Mouse (Mus musculus): Measurements from ENCODE around the gene Lysmd1. TPM values are rescaled to one million over a fixed set of nuclear protein-coding genes. Genes with fewer than 3 reads are reported as not detected.

Lysmd1 gene
- polyA plus RNA-seq, 1 experiment, result 27.4 TPM

DNA sequence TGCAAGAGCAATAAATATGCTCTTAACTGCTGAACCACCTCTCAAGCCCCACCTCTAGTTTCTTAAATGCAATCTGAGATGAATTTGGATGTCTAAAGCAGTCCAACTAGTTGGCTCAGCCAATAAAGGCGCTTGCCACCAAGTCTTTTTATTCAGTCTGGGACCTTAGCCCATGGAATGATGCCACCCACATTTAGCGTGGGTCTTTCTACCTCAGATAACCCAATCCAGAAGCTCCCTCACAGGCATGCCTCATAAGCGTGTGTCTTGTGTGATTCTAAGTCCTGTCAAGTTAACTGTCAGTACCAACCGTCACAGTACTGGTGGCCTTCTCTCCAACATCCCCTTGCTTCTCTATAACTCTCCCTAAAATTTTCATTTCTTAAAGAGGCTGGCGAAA, 45.1 kb downstream of the Lysmd1 start:
- DNase-seq (ENCODE audit: low read depth), result no peak
- TF ChIP-seq CTCF (IDR thresholded peaks at IDR 0.05; ENCODE audit: borderline replicate concordance, extremely low read depth, insufficient read depth, insufficient read length), result no peak
- no peak for TF ChIP-seq POLR2A (IDR thresholded peaks at IDR 0.05; ENCODE audit: borderline replicate concordance, extremely low read depth, insufficient read depth, insufficient read length, poor library complexity, severe bottlenecking)

DNA sequence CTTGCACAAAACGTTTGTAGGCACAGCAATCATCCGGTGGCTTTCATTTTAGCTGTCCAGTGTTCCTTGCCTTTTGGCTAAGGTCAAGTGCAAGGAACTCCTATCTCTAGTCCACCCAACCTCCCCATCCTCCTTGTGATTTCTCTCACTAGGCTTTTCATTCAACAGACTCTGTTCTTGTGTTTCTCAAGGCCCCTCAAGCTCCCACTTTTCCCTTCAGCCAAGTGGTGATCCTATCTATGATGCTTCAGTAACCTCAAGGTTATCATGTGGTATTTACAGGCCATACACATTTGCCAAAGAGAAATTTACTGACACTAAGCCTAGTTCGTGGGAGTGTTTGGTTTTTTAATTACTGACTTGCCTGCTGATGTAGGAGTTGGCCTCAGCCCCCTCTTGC, 46.0 kb downstream of the Lysmd1 start:
- no peak for DNase-seq (ENCODE audit: low read depth)
- no peak for TF ChIP-seq POLR2A (IDR thresholded peaks at IDR 0.05; ENCODE audit: borderline replicate concordance, extremely low read depth, insufficient read depth, insufficient read length, poor library complexity, severe bottlenecking)
- TF ChIP-seq CTCF (IDR thresholded peaks at IDR 0.05; ENCODE audit: borderline replicate concordance, extremely low read depth, insufficient read depth, insufficient read length), result no peak

- DNase-seq (ENCODE audit: low read depth), result no peak
- no peak for TF ChIP-seq CTCF (IDR thresholded peaks at IDR 0.05; ENCODE audit: borderline replicate concordance, extremely low read depth, insufficient read depth, insufficient read length)
- no peak for TF ChIP-seq POLR2A (IDR thresholded peaks at IDR 0.05; ENCODE audit: borderline replicate concordance, extremely low read depth, insufficient read depth, insufficient read length, poor library complexity, severe bottlenecking)
Measured at GRCm38 (mm10) chr3:95181841-95182240, 48.0 kb downstream of the Lysmd1 start.

- DNase-seq (ENCODE audit: low read depth), result no peak
- no peak for TF ChIP-seq POLR2A (IDR thresholded peaks at IDR 0.05; ENCODE audit: borderline replicate concordance, extremely low read depth, insufficient read depth, insufficient read length, poor library complexity, severe bottlenecking)
- no peak for TF ChIP-seq CTCF (IDR thresholded peaks at IDR 0.05; ENCODE audit: borderline replicate concordance, extremely low read depth, insufficient read depth, insufficient read length)
Measured at GRCm38 (mm10) chr3:95184796-95185577, 51.1 kb downstream of the Lysmd1 start.

- TF ChIP-seq POLR2A (IDR thresholded peaks at IDR 0.05; ENCODE audit: borderline replicate concordance, extremely low read depth, insufficient read depth, insufficient read length, poor library complexity, severe bottlenecking), result no peak
- TF ChIP-seq CTCF (IDR thresholded peaks at IDR 0.05; ENCODE audit: borderline replicate concordance, extremely low read depth, insufficient read depth, insufficient read length), result no peak
- DNase-seq (ENCODE audit: low read depth), result no peak
Measured at GRCm38 (mm10) chr3:95186100-95186499, 52.2 kb downstream of the Lysmd1 start.

DNA sequence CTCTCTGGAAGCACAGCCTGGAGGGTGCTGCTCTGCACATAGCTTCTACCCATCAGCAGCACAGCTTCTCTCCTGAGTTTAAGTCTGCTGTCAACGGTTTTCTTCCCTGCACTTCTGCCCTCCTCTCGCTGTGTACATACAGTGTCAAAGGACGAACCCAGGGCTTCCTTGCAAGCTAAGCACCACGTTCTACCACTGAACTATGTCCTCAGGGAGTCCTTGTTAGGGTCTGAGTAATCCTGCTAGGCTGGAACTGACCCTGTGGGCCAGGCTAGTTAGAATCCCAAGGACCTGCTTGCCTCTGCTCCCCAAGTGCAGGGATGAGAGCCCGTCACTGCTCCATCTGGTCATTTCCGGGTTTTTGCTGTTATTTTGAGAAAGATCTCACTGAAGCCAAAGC, 53.0 kb downstream of the Lysmd1 start:
- no peak for DNase-seq (ENCODE audit: low read depth)
- TF ChIP-seq CTCF (IDR thresholded peaks at IDR 0.05; ENCODE audit: borderline replicate concordance, extremely low read depth, insufficient read depth, insufficient read length) (no peak), POLR2A (IDR thresholded peaks at IDR 0.05; ENCODE audit: borderline replicate concordance, extremely low read depth, insufficient read depth, insufficient read length, poor library complexity, severe bottlenecking) (no peak)

Other genes starting within 250 kb of the Lysmd1 start
- 353 and 477 TPM in 2 replicates for gene Psmb4, start 247.1 kb upstream of the Lysmd1 start, polyA plus RNA-seq (2012; rRNA removed)
- 9.7 and 10.6 TPM in 2 replicates for gene Selenbp1, start 201.0 kb upstream of the Lysmd1 start, polyA plus RNA-seq (2012; rRNA removed)
- 26.1 and 29.6 TPM in 2 replicates for gene Rfx5, start 180.0 kb upstream of the Lysmd1 start, polyA plus RNA-seq (2012; rRNA removed)
- 53.9 and 59.5 TPM in 2 replicates for gene Pi4kb, start 159.4 kb upstream of the Lysmd1 start, polyA plus RNA-seq (2012; rRNA removed)
- 23.6 and 25.1 TPM in 2 replicates for gene Zfp687, start 118.6 kb upstream of the Lysmd1 start, polyA plus RNA-seq (2012; rRNA removed)
- gene Psmd4, start 91.5 kb upstream of the Lysmd1 start, polyA plus RNA-seq (2012; rRNA removed), result 256 and 330 TPM in 2 replicates
- 30.4 and 31.6 TPM in 2 replicates for gene Pip5k1a, start 27.2 kb upstream of the Lysmd1 start, polyA plus RNA-seq (2012; rRNA removed)
- 159 and 173 TPM in 2 replicates for gene Vps72, start 23.1 kb upstream of the Lysmd1 start, polyA plus RNA-seq (2012; rRNA removed)
- 1.5 and 2.1 TPM in 2 replicates for gene Tmod4, start 9.6 kb upstream of the Lysmd1 start, polyA plus RNA-seq (2012; rRNA removed)
- gene Scnm1, start 77 bp upstream of the Lysmd1 start, polyA plus RNA-seq (2012; rRNA removed), result 101 and 136 TPM in 2 replicates
- 2.3 and 2.4 TPM in 2 replicates for gene Tnfaip8l2, start 8.3 kb downstream of the Lysmd1 start, polyA plus RNA-seq (2012; rRNA removed)
- 138 and 164 TPM in 2 replicates for gene Sema6c, start 26.4 kb downstream of the Lysmd1 start, polyA plus RNA-seq (2012; rRNA removed)
- gene Gabpb2, start 83.8 kb downstream of the Lysmd1 start, polyA plus RNA-seq (2012; rRNA removed), result 14.4 and 14.7 TPM in 2 replicates
- 62.5 and 80.3 TPM in 2 replicates for gene Cdc42se1, start 94.6 kb downstream of the Lysmd1 start, polyA plus RNA-seq (2012; rRNA removed)
- 784 and 825 TPM in 2 replicates for gene Mllt11, start 98.1 kb downstream of the Lysmd1 start, polyA plus RNA-seq (2012; rRNA removed)
- gene Gm128, start 107.5 kb downstream of the Lysmd1 start, polyA plus RNA-seq (2012; rRNA removed), result 0.25 and 0.26 TPM in 2 replicates
- 0.53 and 0.64 TPM in 2 replicates for gene Bnipl, start 117.1 kb downstream of the Lysmd1 start, polyA plus RNA-seq (2012; rRNA removed)
- gene Mindy1, start 147.3 kb downstream of the Lysmd1 start, polyA plus RNA-seq (2012; rRNA removed), result 48.7 and 53.3 TPM in 2 replicates
- gene Prune1, start 148.0 kb downstream of the Lysmd1 start, polyA plus RNA-seq (2012; rRNA removed), result 64.6 and 72.9 TPM in 2 replicates
- 1.4 and 1.6 TPM in 2 replicates for gene Anxa9, start 173.1 kb downstream of the Lysmd1 start, polyA plus RNA-seq (2012; rRNA removed)
- 89.6 and 100 TPM in 2 replicates for gene Cers2, start 180.7 kb downstream of the Lysmd1 start, polyA plus RNA-seq (2012; rRNA removed)
- gene Setdb1, start 223.1 kb downstream of the Lysmd1 start, polyA plus RNA-seq (2012; rRNA removed), result 60.7 and 60.8 TPM in 2 replicates

Measured in brain, embryonic 14.5 days (tissue).